Mouse (Mus musculus): ENCODE measurements around the gene Gm49395.

The Gm49395 gene

GRCm38 (mm10) chr13:114992260-114993014 is 109.3 kb downstream of the Gm49395 start:
- no peak for DNase-seq (ENCODE audit: low spot score in 2 of 2)

GRCm38 (mm10) chr13:114987668-114988067 is 114.1 kb downstream of the Gm49395 start:
- no peak for DNase-seq (ENCODE audit: low spot score in 2 of 2)

GRCm38 (mm10) chr13:114987161-114987560 is 114.6 kb downstream of the Gm49395 start:
- DNase-seq (ENCODE audit: low spot score in 2 of 2) = no peak

All from spleen, postnatal 14 days (tissue).